22 mouse cellular contexts compared by ENCODE assay signal in the genomic region with DNA sequence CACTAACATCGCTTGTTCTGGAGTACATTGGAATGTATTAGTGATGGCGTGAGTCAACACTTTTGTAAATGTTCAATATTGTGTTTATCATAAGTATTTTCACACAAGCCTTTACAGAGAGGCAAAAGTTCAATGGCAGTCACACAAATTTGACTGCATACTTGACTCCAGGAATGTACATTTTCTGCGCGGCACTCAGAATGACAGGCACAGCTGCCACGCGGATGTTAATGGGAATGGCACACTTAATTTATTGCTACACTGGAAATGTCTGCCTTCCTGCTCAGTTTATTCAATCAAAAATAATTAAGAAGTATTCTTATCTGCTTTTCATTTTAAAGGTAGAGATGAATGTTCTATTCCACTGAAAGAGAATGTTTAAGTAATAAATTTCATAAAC.
DNase-seq lines count a peak whose midpoint lies in the region; ATAC-seq and TF ChIP-seq lines count a peak whose summit lies in the region.
"Had no signal": no experiment of that assay in that cellular context is flagged by ENCODE, and none has a peak within 500 bp of the region (broad histone marks: within the 10 kb centered on the region; RNA-seq: fewer than 3 reads in every experiment).

No protein-coding gene starts in this region.

- no peaks in the 10 kb centered on the region for H3K9me3 ChIP-seq in lung, embryonic 14.5 days (ENCODE audit: low read depth, low read length)
- H3K9me3 ChIP-seq in hindbrain, embryonic 10.5 days = peaks cover 3% of the 10 kb centered on the region; the same call in 1 of the 2 replicates

- H3K27ac ChIP-seq in lung, embryonic 14.5 days (ENCODE audit: low read depth) = no peak overlapping the region
- no peak overlapping the region for H3K27ac ChIP-seq in hindbrain, embryonic 10.5 days
- H3K27ac ChIP-seq: embryonic facial prominence, embryonic 13.5 days; forebrain, embryonic 10.5 days had no signal

- no peak overlapping the region for H3K4me2 ChIP-seq in lung, embryonic 14.5 days
- H3K4me2 ChIP-seq: embryonic facial prominence, embryonic 13.5 days; heart, embryonic 12.5 days; hindbrain, embryonic 12.5 days had no signal

- H3K27me3 ChIP-seq in lung, embryonic 14.5 days (ENCODE audit: insufficient read depth, low read length) = no peaks in the 10 kb centered on the region
- no peaks in the 10 kb centered on the region for H3K27me3 ChIP-seq in hindbrain, embryonic 10.5 days (ENCODE audit: insufficient read depth, poor library complexity, severe bottlenecking)
- H3K27me3 ChIP-seq: embryonic facial prominence, embryonic 13.5 days; heart, embryonic 12.5 days; hindbrain, embryonic 12.5 days had no signal

- TF ChIP-seq POLR2A in brain, embryonic 14.5 days (IDR thresholded peaks at IDR 0.05; ENCODE audit: borderline replicate concordance, extremely low read depth, insufficient read depth, insufficient read length, poor library complexity, severe bottlenecking) = no peak

- H3K36me3 ChIP-seq in lung, embryonic 14.5 days (ENCODE audit: insufficient read depth) = no peaks in the 10 kb centered on the region
- peaks cover under 1% of the 10 kb centered on the region; the same call in 1 of the 2 replicates for H3K36me3 ChIP-seq in hindbrain, embryonic 10.5 days
- H3K36me3 ChIP-seq: G1E; hindbrain, embryonic 12.5 days had no signal

- no peaks in the 10 kb centered on the region for H3K4me1 ChIP-seq in lung, embryonic 14.5 days (ENCODE audit: insufficient read depth)
- no peaks in the 10 kb centered on the region for H3K4me1 ChIP-seq in hindbrain, embryonic 10.5 days (replicated peaks)
- H3K4me1 ChIP-seq: embryonic facial prominence, embryonic 13.5 days; forebrain, embryonic 10.5 days had no signal

- H3K9ac ChIP-seq in lung, embryonic 14.5 days = no peak overlapping the region
- H3K9ac ChIP-seq: embryonic facial prominence, embryonic 13.5 days; heart, embryonic 12.5 days; hindbrain, embryonic 12.5 days had no signal

- ATAC-seq in lung, embryonic 14.5 days (ENCODE audit: insufficient read depth) = no peak
- no peak for ATAC-seq in erythroblast, adult 5-6 weeks (replicated peaks; ENCODE audit: low FRiP score, poor library complexity, severe bottlenecking)
- ATAC-seq: CD4-positive, CD25-positive, alpha-beta regulatory T cell, adult 4 months; forebrain, embryonic 16.5 days; hindbrain, embryonic 16.5 days; inflammation-experienced regulatory T-cells, adult 6 months had no signal

- DNase-seq in lung, embryonic 14.5 days = peak; percentile 27
- no peak for DNase-seq in lung, postnatal 10 days
- DNase-seq in brain, embryonic 14.5 days (ENCODE audit: low read depth) = peak; percentile 44
- DNase-seq in mesoderm, embryonic 11.5 days (ENCODE audit: low read depth, low spot score) = peak; percentile 46
- DNase-seq in hindbrain, embryonic 10.5 days (ENCODE audit: low spot score) = no peak
- DNase-seq: adrenal gland, adult 8-10 months; adrenal gland, postnatal 36 days; cerebellum, adult 11 months; cerebellum, adult 8-10 months; cerebellum, postnatal 14 days; gastrocnemius, postnatal 14 days had no signal

- WGBS in lung, embryonic 14.5 days = 39% methylated on average over 6 of the region's 6 CpGs
- 91% methylated on average over 6 of the region's 6 CpGs for WGBS in hindbrain, embryonic 10.5 days

- TF ChIP-seq CTCF in lung, embryonic 14.5 days (IDR thresholded peaks at IDR 0.05; ENCODE audit: low read depth) = no peak
- TF ChIP-seq CTCF in brain, embryonic 14.5 days (IDR thresholded peaks at IDR 0.05; ENCODE audit: borderline replicate concordance, extremely low read depth, insufficient read depth, insufficient read length) = no peak

- H3K4me3 ChIP-seq in lung, embryonic 14.5 days (ENCODE audit: low read depth, low read length) = no peak overlapping the region
- no peak overlapping the region for H3K4me3 ChIP-seq in hindbrain, embryonic 10.5 days
- H3K4me3 ChIP-seq: embryonic facial prominence, embryonic 13.5 days; erythroblast, embryonic 14.5 days; forebrain, embryonic 10.5 days; heart, embryonic 12.5 days; hindbrain, embryonic 12.5 days had no signal

Comparison
In these comparisons a context has a peak if more than half of its experiments do, and no peak if none do; other contexts are left out.
1. DNase-seq: peak in lung, embryonic 14.5 days (single experiment), brain, embryonic 14.5 days (single experiment) and mesoderm, embryonic 11.5 days (single experiment); none in lung, postnatal 10 days (single experiment) and hindbrain, embryonic 10.5 days (single experiment).